Mouse (Mus musculus): ENCODE measurements around the gene Slc2a6.

The Slc2a6 gene

GRCm38 (mm10) chr2:27027618-27028436 lies at the start of gene Slc2a6:
Gene Slc2a6, minus strand, starts transcription at chr2:27027998.
- peak; percentile 68 for DNase-seq (ENCODE audit: low spot score)

- DNase-seq (ENCODE audit: low spot score) = no peak
Observed at GRCm38 (mm10) chr2:27075485-27075884, 47.7 kb upstream of the Slc2a6 start.

GRCm38 (mm10) chr2:27074804-27075203 lies 47.0 kb upstream of the Slc2a6 start:
- DNase-seq (ENCODE audit: low spot score) = no peak

GRCm38 (mm10) chr2:27073407-27073806 lies 45.6 kb upstream of the Slc2a6 start:
- DNase-seq (ENCODE audit: low spot score) = no peak

GRCm38 (mm10) chr2:27071978-27072377 lies 44.2 kb upstream of the Slc2a6 start, which contains the start of gene Mymk:
Gene Mymk, minus strand, starts transcription at chr2:27072179.
- DNase-seq (ENCODE audit: low spot score) = no peak

- no peak for DNase-seq (ENCODE audit: low spot score)
Observed at GRCm38 (mm10) chr2:27071137-27071536, 43.3 kb upstream of the Slc2a6 start.

- DNase-seq (ENCODE audit: low spot score) = no peak
Observed at GRCm38 (mm10) chr2:27070247-27070813, 42.5 kb upstream of the Slc2a6 start.

GRCm38 (mm10) chr2:27069646-27070045 lies 41.8 kb upstream of the Slc2a6 start:
- no peak for DNase-seq (ENCODE audit: low spot score)

GRCm38 (mm10) chr2:27067996-27068395 lies 40.2 kb upstream of the Slc2a6 start:
- no peak for DNase-seq (ENCODE audit: low spot score)

- no peak for DNase-seq (ENCODE audit: low spot score)
Observed at GRCm38 (mm10) chr2:27067124-27067523, 39.3 kb upstream of the Slc2a6 start.

- DNase-seq (ENCODE audit: low spot score) = no peak
Observed at GRCm38 (mm10) chr2:27059187-27059586, 31.4 kb upstream of the Slc2a6 start.

GRCm38 (mm10) chr2:27058751-27059150 lies 31.0 kb upstream of the Slc2a6 start:
- no peak for DNase-seq (ENCODE audit: low spot score)

GRCm38 (mm10) chr2:27058251-27058650 lies 30.5 kb upstream of the Slc2a6 start:
- no peak for DNase-seq (ENCODE audit: low spot score)

GRCm38 (mm10) chr2:27049408-27049807 lies 21.6 kb upstream of the Slc2a6 start:
- DNase-seq (ENCODE audit: low spot score) = no peak

GRCm38 (mm10) chr2:27045979-27046770 lies 18.4 kb upstream of the Slc2a6 start:
- DNase-seq (ENCODE audit: low spot score) = no peak

GRCm38 (mm10) chr2:27044641-27045040 lies 16.8 kb upstream of the Slc2a6 start:
- no peak for DNase-seq (ENCODE audit: low spot score)

- DNase-seq (ENCODE audit: low spot score) = no peak
Observed at GRCm38 (mm10) chr2:27044166-27044565, 16.4 kb upstream of the Slc2a6 start.

GRCm38 (mm10) chr2:27043461-27043860 lies 15.7 kb upstream of the Slc2a6 start:
- peak; percentile 39 for DNase-seq (ENCODE audit: low spot score)

- no peak for DNase-seq (ENCODE audit: low spot score)
Observed at GRCm38 (mm10) chr2:27042131-27042844, 14.5 kb upstream of the Slc2a6 start.

GRCm38 (mm10) chr2:27039286-27039685 lies 11.5 kb upstream of the Slc2a6 start:
- no peak for DNase-seq (ENCODE audit: low spot score)

- peak; percentile 38 for DNase-seq (ENCODE audit: low spot score)
Observed at GRCm38 (mm10) chr2:27038596-27038995, 10.8 kb upstream of the Slc2a6 start.

- no peak for DNase-seq (ENCODE audit: low spot score)
Observed at GRCm38 (mm10) chr2:27037008-27037407, 9.2 kb upstream of the Slc2a6 start.

All from spleen, adult 12 weeks (tissue).